7 mouse cellular contexts compared by ENCODE assay signal in genomic region chr13:75709026-75709778, GRCm38 (mm10). TPM values are rescaled to one million over a fixed set of nuclear protein-coding genes. Genes with fewer than 3 reads are reported as not detected.
DNase-seq lines count a peak whose midpoint lies in the region; ATAC-seq and TF ChIP-seq lines count a peak whose summit lies in the region.

No protein-coding gene starts in this region.

- no peak for ATAC-seq in neural tube, embryonic 11.5 days (ENCODE audit: insufficient read depth, low FRiP score, low TSS enrichment)
- ATAC-seq in heart, postnatal 0 days (ENCODE audit: insufficient read depth, low read depth): no peak
- ATAC-seq in liver, embryonic 14.5 days (ENCODE audit: insufficient read depth): no peak

- H3K4me3 ChIP-seq in neural tube, embryonic 11.5 days (ENCODE audit: low read depth, low read length): peak overlapping the region; percentile 76; the same call in 1 of the 2 replicates
- H3K4me3 ChIP-seq in heart, postnatal 0 days (ENCODE audit: low read depth, low read length): peak overlapping the region; percentile 74
- peak overlapping the region; percentile 82 to 89 for H3K4me3 ChIP-seq in liver, embryonic 14.5 days (ENCODE audit: insufficient read depth in 1 of 2, low read depth in 2 of 2, low read length in 2 of 2)
- H3K4me3 ChIP-seq in cerebellum, adult 2 months (replicated peaks; ENCODE audit: insufficient read depth, low read depth, low read length): no peak overlapping the region

- no peak for DNase-seq in neural tube, embryonic 11.5 days (ENCODE audit: low spot score)
- no peak for DNase-seq in neural tube, embryonic 10.5 days (ENCODE audit: extremely low spot score, low spot score)
- peak; percentile 67 for DNase-seq in c-Kit-positive CD71-positive TER-119-positive erythroid progenitor cells, embryonic 14.5 days (ENCODE audit: low spot score)
- DNase-seq in heart, postnatal 0 days (ENCODE audit: low spot score): peak; percentile 33
- DNase-seq in liver, embryonic 14.5 days (ENCODE audit: low read depth in 3 of 3, low spot score in 3 of 3): no peak
- DNase-seq in yolk sac, embryonic 10.5 days (ENCODE audit: low spot score): peak; percentile 12
- no peak for DNase-seq in cerebellum, adult 2 months

- WGBS in neural tube, embryonic 11.5 days: 59% methylated on average over 4 of the region's 4 CpGs
- 40% methylated on average over 4 of the region's 4 CpGs for whole genome bisulfite sequencing in heart, postnatal 0 days
- WGBS in liver, embryonic 14.5 days (ENCODE audit: insufficient replicate concordance): 8% methylated on average over 4 of the region's 4 CpGs
- 46% methylated on average over 4 of the region's 4 CpGs for WGBS in cerebellum, adult 2 months

- TF ChIP-seq EP300 in heart, postnatal 0 days (IDR thresholded peaks at IDR 0.05; ENCODE audit: low read depth): no peak
- TF ChIP-seq EP300 in liver, embryonic 14.5 days (IDR thresholded peaks at IDR 0.05; ENCODE audit: low read depth): no peak; the same call in 1 of the 2 replicates

- H3K9ac ChIP-seq in neural tube, embryonic 11.5 days (ENCODE audit: low read length): no peak overlapping the region
- peak overlapping the region; percentile 63; the same call in 1 of the 2 replicates for H3K9ac ChIP-seq in heart, postnatal 0 days (replicated peaks; ENCODE audit: low read depth, low read length)
- peak overlapping the region; percentile 96 for H3K9ac ChIP-seq in liver, embryonic 14.5 days (replicated peaks)

- H3K36me3 ChIP-seq in neural tube, embryonic 11.5 days (ENCODE audit: control insufficient read depth, insufficient read depth, low read length): no peaks in the 10 kb centered on the region
- no peaks in the 10 kb centered on the region for H3K36me3 ChIP-seq in heart, postnatal 0 days (replicated peaks; ENCODE audit: control insufficient read depth, insufficient read depth, low read length)
- peaks cover 31% of the 10 kb centered on the region for H3K36me3 ChIP-seq in liver, embryonic 14.5 days (replicated peaks; ENCODE audit: control insufficient read depth, insufficient read depth, low read depth)

- 0 out of 2 replicates have a peak, but pooled peaks cover 3% of the 10 kb centered on the region for H3K27me3 ChIP-seq in neural tube, embryonic 11.5 days (ENCODE audit: control insufficient read depth, insufficient read depth, low read length)
- H3K27me3 ChIP-seq in heart, postnatal 0 days (ENCODE audit: control insufficient read depth, insufficient read depth, low read length): no peaks in the 10 kb centered on the region
- no peaks in the 10 kb centered on the region for H3K27me3 ChIP-seq in liver, embryonic 14.5 days (ENCODE audit: control insufficient read depth, insufficient read depth, low read length)
- no peaks in the 10 kb centered on the region for H3K27me3 ChIP-seq in cerebellum, adult 2 months (ENCODE audit: control insufficient read depth, insufficient read depth, low read length)

- no peak overlapping the region for H3K27ac ChIP-seq in neural tube, embryonic 11.5 days (ENCODE audit: low read depth, low read length)
- no peak overlapping the region for H3K27ac ChIP-seq in heart, postnatal 0 days (ENCODE audit: low read depth)
- peak overlapping the region; percentile 76 for H3K27ac ChIP-seq in liver, embryonic 14.5 days
- no peak overlapping the region for H3K27ac ChIP-seq in cerebellum, adult 2 months (ENCODE audit: insufficient read depth, low read length)

- no peak for TF ChIP-seq POLR2A in cerebellum, adult 2 months (IDR thresholded peaks at IDR 0.05; ENCODE audit: borderline replicate concordance, insufficient read depth, low read length)

- no peaks in the 10 kb centered on the region for H3K4me1 ChIP-seq in neural tube, embryonic 11.5 days (ENCODE audit: control insufficient read depth, insufficient read depth, low read length)
- H3K4me1 ChIP-seq in heart, postnatal 0 days (ENCODE audit: control insufficient read depth, insufficient read depth): no peaks in the 10 kb centered on the region; the same call in 1 of the 2 replicates
- peaks cover 33 to 36% of the 10 kb centered on the region in 2 experiments for H3K4me1 ChIP-seq in liver, embryonic 14.5 days (replicated peaks; ENCODE audit: control insufficient read depth in 2 of 2, insufficient read depth in 2 of 2, low read length in 1 of 2)
- H3K4me1 ChIP-seq in cerebellum, adult 2 months (ENCODE audit: control insufficient read depth, insufficient read depth, low read length): no peaks in the 10 kb centered on the region

- no peaks in the 10 kb centered on the region for H3K9me3 ChIP-seq in neural tube, embryonic 11.5 days (ENCODE audit: control insufficient read depth, low read length)
- H3K9me3 ChIP-seq in heart, postnatal 0 days (replicated peaks; ENCODE audit: control insufficient read depth, low read length): no peaks in the 10 kb centered on the region
- no peaks in the 10 kb centered on the region for H3K9me3 ChIP-seq in liver, embryonic 14.5 days (ENCODE audit: control insufficient read depth, low read length)

- TF ChIP-seq CTCF in heart, postnatal 0 days (IDR thresholded peaks at IDR 0.05; ENCODE audit: low read depth): no peak
- no peak for TF ChIP-seq CTCF in liver, embryonic 14.5 days (IDR thresholded peaks at IDR 0.05; ENCODE audit: low read depth)
- TF ChIP-seq CTCF in cerebellum, adult 2 months (IDR thresholded peaks at IDR 0.05; ENCODE audit: borderline replicate concordance, insufficient read depth, low read depth, low read length): no peak

- peak overlapping the region; percentile 78; the same call in 1 of the 2 replicates for H3K4me2 ChIP-seq in neural tube, embryonic 11.5 days (ENCODE audit: low read depth)
- H3K4me2 ChIP-seq in heart, postnatal 0 days (ENCODE audit: low read depth, low read length): peak overlapping the region; percentile 73
- H3K4me2 ChIP-seq in liver, embryonic 14.5 days (ENCODE audit: low read depth): peak overlapping the region; percentile 95

RNA-seq across cellular contexts. Expression of gene Ell2, which starts 2.6 kb away (rescaled TPM):
- polyA plus RNA-seq in neural tube, embryonic 11.5 days (2014; fragmentation: Nextera tagmentation; extraction: Ambion mirVana): 5.3 and 5.9 TPM in 2 replicates
- total RNA-seq in heart, postnatal 0 days (2014; rRNA removed; ENCODE audit: low replicate concordance): 2.9 and 3.2 TPM in 2 replicates
- 2.2 and 2.5 TPM in 2 replicates for polyA plus RNA-seq in heart, postnatal 0 days (2015; fragmentation: Nextera tagmentation; extraction: Ambion mirVana)
- polyA plus RNA-seq in liver, embryonic 14.5 days (2012; rRNA removed): 20.2 and 30.5 TPM in 2 replicates
- 41.2 and 44.0 TPM in 2 replicates for polyA plus RNA-seq in liver, embryonic 14.5 days (2014; fragmentation: Nextera tagmentation; extraction: Ambion mirVana)
- polyA plus RNA-seq in cerebellum, adult 2 months (2012; rRNA removed): 8.1 and 8.2 TPM in 2 replicates

Comparison
In these comparisons a context has a peak if more than half of its experiments do, and no peak if none do; other contexts are left out.
1. DNase-seq: peak in c-Kit-positive CD71-positive TER-119-positive erythroid progenitor cells, embryonic 14.5 days (single experiment), heart, postnatal 0 days (single experiment) and yolk sac, embryonic 10.5 days (single experiment); none in neural tube, embryonic 11.5 days (single experiment), neural tube, embryonic 10.5 days (single experiment), liver, embryonic 14.5 days (0 of 3) and cerebellum, adult 2 months (0 of 2).
2. Peak in every context shown above with its lines, with median percentiles within 50 percentile points of each other: H3K4me2 ChIP-seq.